Mouse (Mus musculus): ENCODE results near the gene Lrr1.
"Not testable (repeated sequence)": the region's sequence is repeated elsewhere in the genome, so short reads cannot be mapped to it uniquely, and the experiment has no call there.

Lrr1 gene

GRCm38 (mm10) chr12:69168461-69169106 is at the start of gene Lrr1:
Gene Lrr1 (plus strand): TSS chr12:69168814.
- peak; percentile 89 for DNase-seq (ENCODE audit: inconsistent ontology term)

- DNase-seq (ENCODE audit: inconsistent ontology term), result no peak
Measured at GRCm38 (mm10) chr12:69119908-69120307, 48.7 kb upstream of the Lrr1 start.

GRCm38 (mm10) chr12:69122801-69123200 is 45.8 kb upstream of the Lrr1 start:
- DNase-seq (ENCODE audit: inconsistent ontology term), result no peak

- no peak for DNase-seq (ENCODE audit: inconsistent ontology term)
Measured at GRCm38 (mm10) chr12:69125066-69125465, 43.5 kb upstream of the Lrr1 start.

GRCm38 (mm10) chr12:69127170-69127569 is 41.4 kb upstream of the Lrr1 start:
- DNase-seq (ENCODE audit: inconsistent ontology term), result no peak

- no peak for DNase-seq (ENCODE audit: inconsistent ontology term)
Measured at GRCm38 (mm10) chr12:69127626-69128025, 41.0 kb upstream of the Lrr1 start.

- DNase-seq (ENCODE audit: inconsistent ontology term), result no peak
Measured at GRCm38 (mm10) chr12:69129634-69130310, 38.8 kb upstream of the Lrr1 start.

GRCm38 (mm10) chr12:69130486-69130885 is 38.1 kb upstream of the Lrr1 start:
- DNase-seq (ENCODE audit: inconsistent ontology term), result no peak

GRCm38 (mm10) chr12:69131267-69131666 is 37.3 kb upstream of the Lrr1 start:
- DNase-seq (ENCODE audit: inconsistent ontology term), result no peak

- peak; percentile 9 for DNase-seq (ENCODE audit: inconsistent ontology term)
Measured at GRCm38 (mm10) chr12:69131981-69132380, 36.6 kb upstream of the Lrr1 start.

- no peak for DNase-seq (ENCODE audit: inconsistent ontology term)
Measured at GRCm38 (mm10) chr12:69139201-69139600, 29.4 kb upstream of the Lrr1 start.

GRCm38 (mm10) chr12:69139841-69140240 is 28.8 kb upstream of the Lrr1 start:
- DNase-seq (ENCODE audit: inconsistent ontology term), result no peak

GRCm38 (mm10) chr12:69143460-69143859 is 25.2 kb upstream of the Lrr1 start:
- no peak for DNase-seq (ENCODE audit: inconsistent ontology term)

GRCm38 (mm10) chr12:69147166-69147735 is 21.4 kb upstream of the Lrr1 start:
- DNase-seq (ENCODE audit: inconsistent ontology term), result no peak

- DNase-seq (ENCODE audit: inconsistent ontology term), result no peak
Measured at GRCm38 (mm10) chr12:69150049-69150448, 18.6 kb upstream of the Lrr1 start.

GRCm38 (mm10) chr12:69155923-69156322 is 12.7 kb upstream of the Lrr1 start:
- no peak for DNase-seq (ENCODE audit: inconsistent ontology term)

- DNase-seq (ENCODE audit: inconsistent ontology term), result no peak
Measured at GRCm38 (mm10) chr12:69156436-69156835, 12.2 kb upstream of the Lrr1 start.

- no peak for DNase-seq (ENCODE audit: inconsistent ontology term)
Measured at GRCm38 (mm10) chr12:69157107-69157506, 11.5 kb upstream of the Lrr1 start.

- no peak for DNase-seq (ENCODE audit: inconsistent ontology term)
Measured at GRCm38 (mm10) chr12:69158366-69158764, 10.2 kb upstream of the Lrr1 start.

GRCm38 (mm10) chr12:69158765-69159577 is 9.6 kb upstream of the Lrr1 start, which contains the start of gene Rps29:
Gene Rps29 (minus strand): TSS chr12:69159186.
- peak; percentile 98 for DNase-seq (ENCODE audit: inconsistent ontology term)

- DNase-seq (ENCODE audit: inconsistent ontology term), result peak; percentile 92
Measured at GRCm38 (mm10) chr12:69159578-69159940, 9.1 kb upstream of the Lrr1 start.

- DNase-seq (ENCODE audit: inconsistent ontology term), result not testable (repeated sequence)
Measured at GRCm38 (mm10) chr12:69160677-69161076, 7.9 kb upstream of the Lrr1 start.

Data from Muller cell, postnatal 12 days (primary cell).